Mouse (Mus musculus) heart, embryonic 14.5 days (tissue): Measurements from ENCODE around the gene Slc30a9. TPM values are rescaled to one million over a fixed set of nuclear protein-coding genes. Genes with fewer than 3 reads are reported as not detected.

Source experiments
- ATAC-seq: fragments of 200-750 bp; cut with Nextera tagmentation; 2 replicates; pipeline ENCODE4 v1.8.0; 2017; ENCODE audit warnings: low read depth, moderate TSS enrichment; ENCODE audit not compliant: insufficient number of reproducible peaks, insufficient read depth, low FRiP score
- H3K27ac ChIP-seq, 2 experiments: fragments of 200-500 bp in 1 of 2; fragments of 300-500 bp in 1 of 2; sonication (generic) in 1 of 2; replicated peaks in 1 of 2; 2 replicates each; pipeline ENCODE4 v1.5.1; 2012 to 2014; ENCODE audit warnings: low read depth in 2 of 2, low read length in 2 of 2, control low read depth in 1 of 2, mild to moderate bottlenecking in 1 of 2, mixed read lengths in 1 of 2; ENCODE audit not compliant: control insufficient read depth in 1 of 2, insufficient read depth in 1 of 2
- H3K27me3 ChIP-seq: fragments of 300-500 bp; sonication (generic); 2 replicates; pipeline ENCODE4 v1.6.1; 2014; ENCODE audit warnings: mild to moderate bottlenecking, low read length, control low read depth; ENCODE audit not compliant: control insufficient read depth, insufficient read depth
- H3K36me3 ChIP-seq: fragments of 300-500 bp; sonication (generic); 2 replicates; pipeline ENCODE4 v1.6.1; 2014; ENCODE audit warnings: mild to moderate bottlenecking, control low read depth, low read length, mixed read lengths; ENCODE audit not compliant: control insufficient read depth, insufficient read depth
- H3K4me1 ChIP-seq, 2 experiments: fragments of 200-500 bp in 1 of 2; fragments of 300-500 bp in 1 of 2; sonication (generic) in 1 of 2; 2 replicates each; pipeline ENCODE4 v1.6.1; 2012 to 2014; ENCODE audit warnings: low read length in 2 of 2, control low read depth in 1 of 2, mixed read lengths in 1 of 2; ENCODE audit not compliant: control insufficient read depth in 2 of 2, insufficient read depth in 2 of 2
- H3K4me2 ChIP-seq: fragments of 300-500 bp; sonication (generic); 2 replicates; pipeline ENCODE4 v1.6.1; 2014; ENCODE audit warnings: mild to moderate bottlenecking, low read length
- H3K4me3 ChIP-seq, 2 experiments: fragments of 200-500 bp in 1 of 2; fragments of 300-500 bp in 1 of 2; sonication (generic) in 1 of 2; 2 replicates each; pipeline ENCODE4 v1.5.1; 2012 to 2014; ENCODE audit warnings: low read length in 2 of 2, mild to moderate bottlenecking in 2 of 2, control low read depth in 1 of 2, low read depth in 1 of 2, moderate library complexity in 1 of 2; ENCODE audit not compliant: control insufficient read depth in 1 of 2, insufficient read depth in 1 of 2
- H3K9ac ChIP-seq: fragments of 300-500 bp; sonication (generic); 2 replicates; pipeline ENCODE4 v1.6.1; 2014; ENCODE audit warnings: mild to moderate bottlenecking, low read length
- H3K9me3 ChIP-seq: fragments of 300-500 bp; sonication (generic); 2 replicates; pipeline ENCODE4 v1.6.1; 2016; ENCODE audit warnings: low read length, control low read depth; ENCODE audit not compliant: control insufficient read depth
- WGBS: fragments of 180-500 bp; shearing (Covaris S2); extraction: QIAGEN DNeasy Blood & Tissue Kit; methylation state at CpG from one replicate; pipeline ENCODE4 v1.1.7; 2014; 5-methylcytosine and 5-hydroxymethylcytosine counted together
- polyA plus RNA-seq: library from polyadenylated mRNA; unstranded; fragments of >200 nt; fragmentation: Nextera tagmentation; extraction: Ambion mirVana; gene quantifications from 2 replicates; pipeline ENCODE4 v1.2.1, GENCODE M21; 2014

The Slc30a9 gene
- polyA plus RNA-seq, 1 experiment from 2014 or later: 158 TPM

- Histone ChIP-seq H3K4me3 (no peak overlapping the region), H3K4me2 (no peak overlapping the region), H3K36me3 (peaks cover 83% of the 10 kb centered on the region), H3K9ac (no peak overlapping the region), H3K4me1 (no peaks in the 10 kb centered on the region), H3K27ac (no peak overlapping the region), H3K27me3 (no peaks in the 10 kb centered on the region), H3K9me3 (no peaks in the 10 kb centered on the region)
- no peak for ATAC-seq
- 76% methylated on average over 9 of the region's 9 CpGs for WGBS
Measured at GRCm38 (mm10) chr5:67401612-67402011, 94.9 kb downstream of the Slc30a9 start.

GRCm38 (mm10) chr5:67404380-67404779 lies 97.6 kb downstream of the Slc30a9 start:
- no peaks in the 10 kb centered on the region for H3K27me3 ChIP-seq
- H3K4me2 ChIP-seq: no peak overlapping the region
- H3K36me3 ChIP-seq: peaks cover 56% of the 10 kb centered on the region
- no peaks in the 10 kb centered on the region for H3K9me3 ChIP-seq
- no peak overlapping the region for H3K27ac ChIP-seq
- H3K4me3 ChIP-seq: no peak overlapping the region
- H3K9ac ChIP-seq: no peak overlapping the region
- no peak for ATAC-seq
- WGBS: 84% methylated on average over 7 of the region's 7 CpGs
- peaks cover 11 to 17% of the 10 kb centered on the region in 2 experiments for H3K4me1 ChIP-seq

- 60% methylated on average over 9 of the region's 9 CpGs for WGBS
- Histone ChIP-seq H3K27ac (no peak overlapping the region), H3K4me2 (no peak overlapping the region), H3K9ac (no peak overlapping the region), H3K9me3 (no peaks in the 10 kb centered on the region), H3K4me1 (peaks cover 17 to 23% of the 10 kb centered on the region in 2 experiments), H3K36me3 (peaks cover 50% of the 10 kb centered on the region), H3K4me3 (no peak overlapping the region), H3K27me3 (no peaks in the 10 kb centered on the region)
- ATAC-seq: no peak
Measured at GRCm38 (mm10) chr5:67404919-67405318, 98.2 kb downstream of the Slc30a9 start.

Other genes starting within 250 kb of the Slc30a9 start
- 0.15 and 0.89 TPM in 2 replicates for gene Phox2b, start 207.7 kb upstream of the Slc30a9 start, polyA plus RNA-seq
- 46.1 and 48.3 TPM in 2 replicates for gene Tmem33, start 46.4 kb upstream of the Slc30a9 start, polyA plus RNA-seq
- 18.9 and 20.5 TPM in 2 replicates for gene Bend4, start 121.4 kb downstream of the Slc30a9 start, polyA plus RNA-seq